Mouse (Mus musculus) ovary, postnatal 36 days (tissue): ENCODE measurements around the gene Btrc.

Experiments used
- DNase-seq: peaks from one replicate; pipeline ENCODE4 v3.0.0; 2022; ENCODE audit warnings: low spot score, mixed read lengths

The Btrc gene

GRCm38 (mm10) chr19:45428146-45428545 lies 64.6 kb downstream of the Btrc start:
- no peak for DNase-seq

- no peak for DNase-seq
Measured at GRCm38 (mm10) chr19:45430971-45431633, 67.6 kb downstream of the Btrc start.

- no peak for DNase-seq
Measured at GRCm38 (mm10) chr19:45432351-45432750, 68.8 kb downstream of the Btrc start.

GRCm38 (mm10) chr19:45436019-45436418 lies 72.5 kb downstream of the Btrc start:
- peak; percentile 34 for DNase-seq

- no peak for DNase-seq
Measured at GRCm38 (mm10) chr19:45437175-45437574, 73.6 kb downstream of the Btrc start.

GRCm38 (mm10) chr19:45438191-45438590 lies 74.7 kb downstream of the Btrc start:
- no peak for DNase-seq

- no peak for DNase-seq
Measured at GRCm38 (mm10) chr19:45438928-45439846, 75.7 kb downstream of the Btrc start.

- DNase-seq, result no peak
Measured at GRCm38 (mm10) chr19:45440554-45441175, 77.1 kb downstream of the Btrc start.

GRCm38 (mm10) chr19:45441717-45442116 lies 78.2 kb downstream of the Btrc start:
- no peak for DNase-seq

GRCm38 (mm10) chr19:45445253-45445933 lies 81.9 kb downstream of the Btrc start:
- DNase-seq, result no peak

GRCm38 (mm10) chr19:45446631-45447030 lies 83.1 kb downstream of the Btrc start:
- DNase-seq, result no peak

GRCm38 (mm10) chr19:45447222-45447621 lies 83.7 kb downstream of the Btrc start:
- DNase-seq, result no peak

- no peak for DNase-seq
Measured at GRCm38 (mm10) chr19:45447886-45448285, 84.4 kb downstream of the Btrc start.

- DNase-seq, result no peak
Measured at GRCm38 (mm10) chr19:45454391-45454790, 90.9 kb downstream of the Btrc start.

GRCm38 (mm10) chr19:45456896-45457295 lies 93.4 kb downstream of the Btrc start:
- no peak for DNase-seq

- no peak for DNase-seq
Measured at GRCm38 (mm10) chr19:45458702-45459101, 95.2 kb downstream of the Btrc start.

- DNase-seq, result no peak
Measured at GRCm38 (mm10) chr19:45459931-45460665, 96.6 kb downstream of the Btrc start.

GRCm38 (mm10) chr19:45460749-45461736 lies 97.5 kb downstream of the Btrc start:
- no peak for DNase-seq

GRCm38 (mm10) chr19:45469760-45470159 lies 106.2 kb downstream of the Btrc start:
- DNase-seq, result no peak
